Mouse (Mus musculus) hindbrain, embryonic 10.5 days (tissue): ENCODE measurements at regions not wholly inside any gene's neighbourhood (a gene's known extent, or its start where the extent isn't known, plus 50 kb on each side); places are given as distances from the start of the nearest gene placed in this dataset.

Experiments used
- DNase-seq: peaks from one replicate; pipeline ENCODE4 v3.0.0-alpha.2; 2017; ENCODE audit warnings: low spot score
- H3K27ac ChIP-seq: fragments of 300-500 bp; sonication (generic); 2 replicates; pipeline ENCODE4 v1.5.1; 2016; ENCODE audit warnings: mild to moderate bottlenecking, moderate library complexity
- H3K27me3 ChIP-seq: fragments of 300-500 bp; sonication (generic); 2 replicates; pipeline ENCODE4 v1.6.1; 2016; ENCODE audit warnings: mild to moderate bottlenecking; ENCODE audit not compliant: poor library complexity, insufficient read depth, severe bottlenecking
- H3K36me3 ChIP-seq: fragments of 300-500 bp; sonication (generic); 2 replicates; pipeline ENCODE4 v1.6.1; 2016; ENCODE audit warnings: mild to moderate bottlenecking, moderate library complexity
- H3K4me1 ChIP-seq: fragments of 300-500 bp; sonication (generic); replicated peaks from 2 replicates; pipeline ENCODE4 v1.6.1; 2016; ENCODE audit warnings: mild to moderate bottlenecking
- H3K4me3 ChIP-seq: fragments of 300-500 bp; sonication (generic); 2 replicates; pipeline ENCODE4 v1.5.1; 2016; ENCODE audit warnings: mild to moderate bottlenecking, moderate library complexity
- H3K9me3 ChIP-seq: fragments of 300-500 bp; sonication (generic); 2 replicates; pipeline ENCODE4 v1.6.1; 2016; ENCODE audit warnings: mild to moderate bottlenecking, moderate library complexity
- WGBS: fragments of 180-500 bp; shearing (Covaris S2); methylation state at CpG from one replicate; pipeline ENCODE4 v1.1.7; 2016; 5-methylcytosine and 5-hydroxymethylcytosine counted together

GRCm38 (mm10) chr2:117838387-117838786 lies 273.3 kb upstream of the Thbs1 start:
- no peak for DNase-seq
- no peak overlapping the region for H3K4me3 ChIP-seq
- WGBS: 80% methylated on average over 2 of the region's 2 CpGs
- no peaks in the 10 kb centered on the region for H3K9me3 ChIP-seq
- no peaks in the 10 kb centered on the region for H3K4me1 ChIP-seq
- no peaks in the 10 kb centered on the region for H3K27me3 ChIP-seq
- H3K27ac ChIP-seq: no peak overlapping the region
- H3K36me3 ChIP-seq: no peaks in the 10 kb centered on the region

GRCm38 (mm10) chr2:117840406-117840805 lies 271.3 kb upstream of the Thbs1 start:
- H3K9me3 ChIP-seq: no peaks in the 10 kb centered on the region
- no peaks in the 10 kb centered on the region for H3K36me3 ChIP-seq
- DNase-seq: no peak
- H3K27me3 ChIP-seq: no peaks in the 10 kb centered on the region
- H3K27ac ChIP-seq: no peak overlapping the region
- H3K4me1 ChIP-seq: no peaks in the 10 kb centered on the region
- WGBS: 95% methylated on average over 1 of the region's 1 CpGs
- H3K4me3 ChIP-seq: no peak overlapping the region

- H3K4me1 ChIP-seq: no peaks in the 10 kb centered on the region
- H3K36me3 ChIP-seq: no peaks in the 10 kb centered on the region
- 77% methylated on average over 1 of the region's 1 CpGs for whole genome bisulfite sequencing
- no peak overlapping the region for H3K4me3 ChIP-seq
- DNase-seq: no peak
- no peak overlapping the region for H3K27ac ChIP-seq
- H3K9me3 ChIP-seq: no peaks in the 10 kb centered on the region
- no peaks in the 10 kb centered on the region for H3K27me3 ChIP-seq
Observed at GRCm38 (mm10) chr2:117842309-117842986, 269.2 kb upstream of the Thbs1 start.

- DNase-seq: no peak
- 82% methylated on average over 1 of the region's 1 CpGs for WGBS
- H3K4me1 ChIP-seq: no peaks in the 10 kb centered on the region
- no peaks in the 10 kb centered on the region for H3K36me3 ChIP-seq
- H3K4me3 ChIP-seq: no peak overlapping the region
- H3K27ac ChIP-seq: no peak overlapping the region
- no peaks in the 10 kb centered on the region for H3K9me3 ChIP-seq
- H3K27me3 ChIP-seq: no peaks in the 10 kb centered on the region
Observed at GRCm38 (mm10) chr2:117852442-117852841, 259.2 kb upstream of the Thbs1 start.

- peak; percentile 18 for DNase-seq
- Histone ChIP-seq H3K27me3 (no peaks in the 10 kb centered on the region), H3K36me3 (no peaks in the 10 kb centered on the region), H3K9me3 (no peaks in the 10 kb centered on the region), H3K4me3 (no peak overlapping the region), H3K4me1 (peaks cover 21% of the 10 kb centered on the region), H3K27ac (peak overlapping the region; percentile 66)
- WGBS: 34% methylated on average over 3 of the region's 3 CpGs
Observed at GRCm38 (mm10) chr2:117862301-117862700, 249.4 kb upstream of the Thbs1 start.

- Histone ChIP-seq H3K27me3 (no peaks in the 10 kb centered on the region), H3K4me3 (no peak overlapping the region), H3K36me3 (no peaks in the 10 kb centered on the region), H3K27ac (no peak overlapping the region), H3K4me1 (peaks cover 29% of the 10 kb centered on the region), H3K9me3 (no peaks in the 10 kb centered on the region)
- 93% methylated on average over 1 of the region's 1 CpGs for WGBS
- DNase-seq: no peak
Observed at GRCm38 (mm10) chr2:117865119-117865518, 246.6 kb upstream of the Thbs1 start.

GRCm38 (mm10) chr2:117866946-117867345 lies 244.7 kb upstream of the Thbs1 start:
- Histone ChIP-seq H3K27me3 (no peaks in the 10 kb centered on the region), H3K27ac (peak overlapping the region; percentile 63), H3K9me3 (no peaks in the 10 kb centered on the region), H3K4me3 (no peak overlapping the region), H3K36me3 (no peaks in the 10 kb centered on the region), H3K4me1 (peaks cover 45% of the 10 kb centered on the region)
- 76% methylated on average over 4 of the region's 4 CpGs for WGBS
- DNase-seq: no peak

- no peak for DNase-seq
- Histone ChIP-seq H3K4me3 (no peak overlapping the region), H3K4me1 (peaks cover 45% of the 10 kb centered on the region), H3K36me3 (no peaks in the 10 kb centered on the region), H3K27me3 (no peaks in the 10 kb centered on the region), H3K27ac (peak overlapping the region; percentile 63), H3K9me3 (no peaks in the 10 kb centered on the region)
- WGBS: 28% methylated on average over 3 of the region's 3 CpGs
Observed at GRCm38 (mm10) chr2:117867409-117867808, 244.3 kb upstream of the Thbs1 start.

GRCm38 (mm10) chr2:117868857-117869256 lies 242.8 kb upstream of the Thbs1 start:
- H3K27me3 ChIP-seq: no peaks in the 10 kb centered on the region
- 94% methylated on average over 1 of the region's 1 CpGs for WGBS
- H3K9me3 ChIP-seq: no peaks in the 10 kb centered on the region
- DNase-seq: no peak
- H3K4me1 ChIP-seq: peaks cover 40% of the 10 kb centered on the region
- H3K27ac ChIP-seq: no peak overlapping the region
- H3K36me3 ChIP-seq: no peaks in the 10 kb centered on the region
- no peak overlapping the region for H3K4me3 ChIP-seq

GRCm38 (mm10) chr2:117871507-117872282 lies 240.0 kb upstream of the Thbs1 start:
- peak overlapping the region; percentile 64 for H3K27ac ChIP-seq
- no peak overlapping the region for H3K4me3 ChIP-seq
- no peaks in the 10 kb centered on the region for H3K9me3 ChIP-seq
- H3K27me3 ChIP-seq: no peaks in the 10 kb centered on the region
- 38% methylated on average over 9 of the region's 9 CpGs for WGBS
- peaks cover 39% of the 10 kb centered on the region for H3K4me1 ChIP-seq
- no peaks in the 10 kb centered on the region for H3K36me3 ChIP-seq
- peak; percentile 37 for DNase-seq

GRCm38 (mm10) chr2:117877816-117878215 lies 233.9 kb upstream of the Thbs1 start:
- no peak overlapping the region for H3K4me3 ChIP-seq
- no peak overlapping the region for H3K27ac ChIP-seq
- no peak for DNase-seq
- H3K9me3 ChIP-seq: no peaks in the 10 kb centered on the region
- no peaks in the 10 kb centered on the region; the same call in 1 of the 2 replicates for H3K4me1 ChIP-seq
- H3K27me3 ChIP-seq: no peaks in the 10 kb centered on the region
- 85% methylated on average over 6 of the region's 6 CpGs for WGBS
- H3K36me3 ChIP-seq: no peaks in the 10 kb centered on the region

- Histone ChIP-seq H3K27ac (no peak overlapping the region), H3K27me3 (no peaks in the 10 kb centered on the region), H3K9me3 (no peaks in the 10 kb centered on the region), H3K36me3 (no peaks in the 10 kb centered on the region), H3K4me1 (no peaks in the 10 kb centered on the region), H3K4me3 (no peak overlapping the region)
- WGBS: 75% methylated on average over 4 of the region's 4 CpGs
- DNase-seq: no peak
Observed at GRCm38 (mm10) chr2:117882136-117882535, 229.5 kb upstream of the Thbs1 start.

- no peak for DNase-seq
- Histone ChIP-seq H3K4me3 (no peak overlapping the region), H3K9me3 (no peaks in the 10 kb centered on the region), H3K4me1 (no peaks in the 10 kb centered on the region), H3K27ac (no peak overlapping the region), H3K36me3 (no peaks in the 10 kb centered on the region), H3K27me3 (no peaks in the 10 kb centered on the region)
- 92% methylated on average over 2 of the region's 2 CpGs for WGBS
Observed at GRCm38 (mm10) chr2:117882890-117883289, 228.8 kb upstream of the Thbs1 start.
